ENCODE assay signal across 14 mouse cellular contexts in the genomic region with DNA sequence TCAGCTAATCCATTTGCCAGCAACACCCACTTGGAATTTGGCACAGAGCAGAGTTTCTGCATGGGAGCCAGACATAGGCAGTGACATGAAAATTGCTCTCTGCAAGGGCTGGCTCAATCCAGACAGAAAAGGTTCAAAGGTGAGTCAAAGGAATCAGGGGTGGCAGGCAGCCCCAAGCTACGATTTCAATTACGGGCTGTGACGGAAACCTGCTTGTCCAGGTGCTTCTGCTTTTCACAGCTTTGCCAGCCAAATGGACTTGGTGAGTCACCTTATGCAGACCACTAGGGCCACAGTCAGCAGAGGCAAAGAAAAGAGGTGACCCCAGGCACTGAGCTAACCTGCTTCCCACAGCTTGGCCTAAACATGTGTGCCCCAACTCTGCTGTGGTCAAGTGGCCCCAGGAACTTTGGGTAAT.
A peak's percentile ranks its signal among the peaks of the same experiment; 100 is the strongest.
DNase-seq lines count a peak whose midpoint lies in the region; ATAC-seq and TF ChIP-seq lines count a peak whose summit lies in the region.
"Had no signal": no experiment of that assay in that cellular context is flagged by ENCODE, and none has a peak within 500 bp of the region (broad histone marks: within the 10 kb centered on the region; RNA-seq: fewer than 3 reads in every experiment).

No protein-coding gene starts in this region.

- H3K9ac ChIP-seq in liver, adult 2 months (ENCODE audit: low read depth, low read length), result no peak overlapping the region
- H3K9ac ChIP-seq in liver, embryonic 11.5 days (ENCODE audit: low read depth, low read length), result no peak overlapping the region
- H3K9ac ChIP-seq in intestine, postnatal 0 days (ENCODE audit: low read depth, low read length), result no peak overlapping the region
- no peak overlapping the region for H3K9ac ChIP-seq in stomach, postnatal 0 days (ENCODE audit: low read length)
- H3K9ac ChIP-seq: limb, embryonic 15.5 days; stomach, embryonic 15.5 days had no signal

- H3K27me3 ChIP-seq in liver, adult 2 months (ENCODE audit: control insufficient read depth, insufficient read depth, low read length), result no peaks in the 10 kb centered on the region
- peaks cover 8% of the 10 kb centered on the region; the same call in 1 of the 2 replicates for H3K27me3 ChIP-seq in liver, embryonic 11.5 days (replicated peaks; ENCODE audit: control insufficient read depth, insufficient read depth, low read length)
- H3K27me3 ChIP-seq in intestine, postnatal 0 days (replicated peaks; ENCODE audit: control insufficient read depth, insufficient read depth, low read length), result no peaks in the 10 kb centered on the region
- 0 out of 2 replicates have a peak, but pooled peaks cover 2% of the 10 kb centered on the region for H3K27me3 ChIP-seq in stomach, postnatal 0 days (ENCODE audit: control insufficient read depth, insufficient read depth, low read length)

- H3K36me3 ChIP-seq in liver, adult 2 months (ENCODE audit: control insufficient read depth, insufficient read depth, low read length), result no peaks in the 10 kb centered on the region
- H3K36me3 ChIP-seq in liver, embryonic 11.5 days (ENCODE audit: control insufficient read depth, insufficient read depth, low read length), result no peaks in the 10 kb centered on the region
- no peaks in the 10 kb centered on the region for H3K36me3 ChIP-seq in intestine, postnatal 0 days (ENCODE audit: control insufficient read depth, insufficient read depth)
- no peaks in the 10 kb centered on the region for H3K36me3 ChIP-seq in stomach, postnatal 0 days (ENCODE audit: control insufficient read depth, insufficient read depth, low read length)
- H3K36me3 ChIP-seq: limb, embryonic 15.5 days; stomach, embryonic 15.5 days had no signal

- no peak for TF ChIP-seq CTCF in liver, adult 2 months (IDR thresholded peaks at IDR 0.05; ENCODE audit: low read depth, low read length)
- no peak for TF ChIP-seq CTCF in intestine, postnatal 0 days (IDR thresholded peaks at IDR 0.05; ENCODE audit: low read depth)
- no peak for TF ChIP-seq CTCF in stomach, postnatal 0 days (IDR thresholded peaks at IDR 0.05; ENCODE audit: low read depth)

- no peak overlapping the region for H3K4me2 ChIP-seq in liver, embryonic 11.5 days
- no peak overlapping the region for H3K4me2 ChIP-seq in intestine, postnatal 0 days (replicated peaks; ENCODE audit: low read depth)
- H3K4me2 ChIP-seq in stomach, postnatal 0 days (replicated peaks; ENCODE audit: low read depth), result no peak overlapping the region
- H3K4me2 ChIP-seq: limb, embryonic 15.5 days; stomach, embryonic 15.5 days had no signal

- H3K4me3 ChIP-seq in liver, adult 2 months (ENCODE audit: insufficient read depth, low read depth, low read length), result no peak overlapping the region
- no peak overlapping the region for H3K4me3 ChIP-seq in liver, embryonic 11.5 days (ENCODE audit: low read depth, low read length)
- H3K4me3 ChIP-seq in intestine, postnatal 0 days (ENCODE audit: low read depth, low read length), result no peak overlapping the region
- no peak overlapping the region for H3K4me3 ChIP-seq in stomach, postnatal 0 days (ENCODE audit: low read depth, low read length)
- H3K4me3 ChIP-seq: limb, embryonic 15.5 days; stomach, embryonic 15.5 days had no signal

- no peak for TF ChIP-seq POLR2A in liver, adult 2 months (IDR thresholded peaks at IDR 0.05; ENCODE audit: extremely low read depth, insufficient read depth, low read length)

- H3K27ac ChIP-seq in liver, adult 2 months (replicated peaks; ENCODE audit: insufficient read depth, low read depth, low read length), result no peak overlapping the region
- no peak overlapping the region for H3K27ac ChIP-seq in liver, embryonic 11.5 days (ENCODE audit: low read depth, low read length)
- H3K27ac ChIP-seq in intestine, postnatal 0 days (ENCODE audit: low read depth, low read length), result no peak overlapping the region
- no peak overlapping the region for H3K27ac ChIP-seq in stomach, postnatal 0 days (replicated peaks)
- H3K27ac ChIP-seq: limb, embryonic 15.5 days; stomach, embryonic 15.5 days had no signal

- H3K4me1 ChIP-seq in liver, adult 2 months (ENCODE audit: control insufficient read depth, insufficient read depth, low read length), result no peaks in the 10 kb centered on the region
- H3K4me1 ChIP-seq in liver, embryonic 11.5 days (replicated peaks; ENCODE audit: control insufficient read depth, insufficient read depth, low read length), result no peaks in the 10 kb centered on the region
- no peaks in the 10 kb centered on the region for H3K4me1 ChIP-seq in intestine, postnatal 0 days (replicated peaks; ENCODE audit: control insufficient read depth, insufficient read depth, low read length)
- H3K4me1 ChIP-seq in stomach, postnatal 0 days (replicated peaks; ENCODE audit: control insufficient read depth, insufficient read depth), result no peaks in the 10 kb centered on the region
- H3K4me1 ChIP-seq: limb, embryonic 15.5 days; stomach, embryonic 15.5 days had no signal

- ATAC-seq in cerebellum, adult (ENCODE audit: insufficient number of reproducible peaks, low FRiP score, low TSS enrichment), result no peak
- no peak for ATAC-seq in liver, embryonic 11.5 days (replicated peaks; ENCODE audit: low FRiP score)
- ATAC-seq in intestine, postnatal 0 days, result peak; percentile 53; the same call in 1 of the 2 replicates
- no peak for ATAC-seq in stomach, postnatal 0 days (ENCODE audit: low FRiP score, low TSS enrichment)
- no peak for ATAC-seq in inflammation-experienced regulatory T-cells, adult 6 months
- ATAC-seq: activated CD4-positive, CD25-positive, alpha-beta regulatory T cell, adult 4 months had no signal

- H3K79me2 ChIP-seq in liver, adult 2 months (ENCODE audit: control insufficient read depth, insufficient read depth, low read length), result no peaks in the 10 kb centered on the region

- WGBS in liver, adult 2 months, result 42% methylated on average over 3 of the region's 3 CpGs
- WGBS in liver, embryonic 11.5 days, result 95% methylated on average over 3 of the region's 3 CpGs
- WGBS in intestine, postnatal 0 days, result 51% methylated on average over 3 of the region's 3 CpGs
- 47% methylated on average over 3 of the region's 3 CpGs for WGBS in large intestine, adult 2 months
- WGBS in stomach, postnatal 0 days, result 76% methylated on average over 3 of the region's 3 CpGs

- H3K9me3 ChIP-seq in liver, embryonic 11.5 days (ENCODE audit: control insufficient read depth, low read length), result no peaks in the 10 kb centered on the region
- H3K9me3 ChIP-seq in intestine, postnatal 0 days (ENCODE audit: control insufficient read depth), result no peaks in the 10 kb centered on the region
- H3K9me3 ChIP-seq in stomach, postnatal 0 days (ENCODE audit: control insufficient read depth, low read length), result no peaks in the 10 kb centered on the region
- H3K9me3 ChIP-seq: limb, embryonic 15.5 days; stomach, embryonic 15.5 days had no signal

- no peak for TF ChIP-seq EP300 in stomach, postnatal 0 days (optimal IDR thresholded peaks at IDR 0.05)

- DNase-seq in cerebellum, adult 11-12 months, result peak; percentile 26
- DNase-seq in liver, adult 2 months (ENCODE audit: extremely low read depth, low read depth, low spot score), result peak; percentile 74
- DNase-seq in liver, embryonic 11.5 days (ENCODE audit: low spot score), result no peak
- peak; percentile 7 for DNase-seq in large intestine, adult 2 months (ENCODE audit: low read depth, low spot score)
- DNase-seq in stomach, postnatal 0 days (ENCODE audit: low spot score), result no peak
- DNase-seq: layer of hippocampus, adult 9-11 months; lung, postnatal 14 days; right cerebral cortex, postnatal 25 days had no signal

Comparison
In these comparisons a context has a peak if more than half of its experiments do, and no peak if none do; other contexts are left out.
1. DNase-seq: peak in cerebellum, adult 11-12 months (single experiment), liver, adult 2 months (single experiment) and large intestine, adult 2 months (single experiment); none in liver, embryonic 11.5 days (single experiment) and stomach, postnatal 0 days (single experiment).